Mouse (Mus musculus): ENCODE data around the gene Mboat1. TPM values are rescaled to one million over a fixed set of nuclear protein-coding genes. Genes with fewer than 3 reads are reported as not detected.

Gene Mboat1
- polyA plus RNA-seq, 1 experiment from 2014 or later = 12.9 TPM

DNA sequence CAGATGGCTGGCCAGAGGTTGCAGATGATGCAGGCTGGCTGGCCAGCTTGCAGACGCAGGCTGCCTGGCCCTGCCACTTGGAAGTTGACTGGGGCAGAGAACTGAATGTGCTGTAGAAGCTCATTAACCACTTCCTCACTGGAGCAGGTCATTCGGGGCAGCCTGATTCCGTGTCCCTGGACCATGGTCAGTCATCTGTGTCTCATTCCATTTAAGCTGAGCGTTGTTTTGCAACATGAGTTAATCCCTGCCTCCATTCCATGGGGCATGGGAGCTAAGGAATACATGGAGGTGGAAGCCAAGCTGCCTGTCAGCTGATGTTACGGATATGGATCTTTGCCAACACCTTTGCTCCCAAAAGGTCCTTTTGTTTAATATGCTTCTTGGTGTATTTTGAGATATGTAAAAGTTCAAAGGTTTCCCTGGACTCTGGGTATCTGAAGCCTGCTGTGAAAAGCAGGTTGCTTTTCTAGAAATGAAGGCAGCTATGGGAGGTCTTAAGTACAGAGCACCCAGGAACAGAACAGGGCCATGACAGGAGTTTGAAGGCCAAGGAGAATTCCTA lies 114.1 kb downstream of the Mboat1 start:
- no peak for DNase-seq (ENCODE audit: low spot score)

DNA sequence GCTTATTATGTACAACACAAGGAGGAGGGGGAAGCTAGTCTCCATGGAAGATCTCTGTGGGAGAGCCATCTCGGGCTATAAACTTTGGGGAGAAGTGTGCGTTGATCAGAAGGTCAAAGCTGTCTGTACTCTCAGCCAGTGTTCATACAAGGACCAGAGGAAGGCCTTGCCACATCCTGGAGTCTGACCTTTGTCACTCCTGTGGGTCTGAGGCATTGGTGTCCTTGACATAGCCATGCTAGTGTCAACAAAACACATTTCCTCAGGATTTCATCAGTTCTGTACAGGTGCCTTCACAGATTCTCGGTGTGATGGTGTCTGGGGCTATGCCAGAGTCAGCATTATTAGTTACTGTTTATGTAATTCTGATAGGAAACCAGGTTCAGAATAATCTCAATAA lies 115.1 kb downstream of the Mboat1 start:
- DNase-seq (ENCODE audit: low spot score) = no peak

DNA sequence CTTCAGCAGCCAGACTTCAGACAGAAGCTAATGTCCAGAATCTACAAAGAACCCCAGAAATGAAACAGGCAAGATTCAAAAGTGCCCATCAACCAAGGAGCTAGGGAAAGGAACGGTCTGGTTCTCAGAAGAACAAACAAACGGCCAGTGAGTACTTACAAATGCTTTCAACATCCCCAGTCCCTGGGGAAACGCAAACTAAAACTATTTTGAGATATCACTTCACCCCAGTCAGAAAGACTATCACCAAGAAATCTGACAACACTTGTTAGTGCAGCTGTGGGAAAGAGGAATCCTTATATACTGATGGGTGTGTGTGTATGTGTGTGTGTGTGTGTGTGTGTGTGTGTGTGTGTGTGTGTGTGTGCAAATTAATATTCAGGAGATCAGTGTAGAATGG lies 116.4 kb downstream of the Mboat1 start:
- no peak for DNase-seq (ENCODE audit: low spot score)

DNA sequence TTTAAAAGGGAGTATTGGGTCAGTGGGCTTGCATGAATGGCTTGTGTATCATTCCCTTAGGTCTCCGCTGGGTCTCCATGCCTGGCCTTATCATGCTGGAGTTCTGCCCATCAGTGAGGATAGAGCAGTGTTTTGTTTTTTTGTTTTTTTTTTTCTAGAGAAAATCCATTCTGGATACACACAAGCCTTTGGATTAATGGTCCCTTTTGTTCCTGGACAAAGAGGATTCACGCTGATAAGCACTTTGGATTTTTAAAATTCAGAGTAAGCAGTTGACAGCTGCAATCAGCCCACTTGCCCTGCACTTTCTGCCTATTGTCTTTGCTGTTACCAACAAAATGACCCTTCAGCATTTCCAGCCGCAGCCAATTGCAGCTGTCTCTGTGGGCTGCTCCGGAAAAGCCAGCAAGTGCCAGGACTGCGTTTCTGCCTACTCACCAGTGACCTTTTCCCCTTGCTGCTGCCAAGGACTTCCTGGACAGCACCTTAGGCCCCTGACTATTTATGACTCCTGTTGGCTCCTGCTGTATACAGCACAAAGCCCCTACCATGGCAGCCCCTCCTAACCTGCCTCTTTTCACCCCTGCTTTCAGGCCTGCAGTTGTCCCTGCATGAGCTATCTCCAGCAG lies 117.5 kb downstream of the Mboat1 start:
- DNase-seq (ENCODE audit: low spot score) = no peak

DNA sequence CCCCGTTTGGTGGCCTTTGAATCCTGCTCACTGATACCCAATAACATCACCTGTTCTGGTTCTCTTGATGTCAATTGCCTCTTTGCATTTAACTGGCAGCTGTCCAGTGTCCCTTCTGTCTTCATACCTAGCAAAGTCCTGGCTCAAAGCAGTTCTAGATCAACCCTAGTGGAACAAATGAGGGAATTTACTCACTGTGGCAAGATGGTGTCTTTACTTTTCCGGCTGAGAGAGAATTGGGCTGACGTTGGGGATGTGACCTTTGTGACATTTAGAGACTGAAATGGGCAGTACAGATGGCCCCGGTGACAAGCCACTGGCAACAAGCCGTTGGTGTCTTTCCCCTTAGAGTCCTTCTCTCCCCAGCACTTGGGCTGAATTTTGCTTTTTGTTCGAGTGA lies 118.1 kb downstream of the Mboat1 start:
- no peak for DNase-seq (ENCODE audit: low spot score)

DNA sequence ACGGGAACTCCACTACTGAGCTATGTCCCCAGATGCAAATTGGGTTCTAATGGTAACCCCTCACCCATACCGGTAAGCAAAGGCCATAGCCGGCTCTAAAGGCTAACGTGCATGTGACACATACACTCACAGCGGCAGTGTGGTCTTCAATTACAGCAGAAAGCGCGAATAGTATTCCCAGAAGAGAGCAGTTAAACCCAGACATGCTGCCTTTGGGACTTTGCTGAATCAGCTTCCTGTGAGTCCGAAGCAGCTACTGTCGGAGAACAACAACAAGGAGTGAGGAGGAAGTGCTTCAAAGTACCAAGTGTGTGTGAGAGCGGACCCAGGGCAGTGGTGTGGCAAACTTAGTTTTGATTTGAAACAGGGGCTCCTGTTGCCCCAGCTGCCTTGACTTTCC lies 122.5 kb downstream of the Mboat1 start:
- DNase-seq (ENCODE audit: low spot score) = peak; percentile 10

DNA sequence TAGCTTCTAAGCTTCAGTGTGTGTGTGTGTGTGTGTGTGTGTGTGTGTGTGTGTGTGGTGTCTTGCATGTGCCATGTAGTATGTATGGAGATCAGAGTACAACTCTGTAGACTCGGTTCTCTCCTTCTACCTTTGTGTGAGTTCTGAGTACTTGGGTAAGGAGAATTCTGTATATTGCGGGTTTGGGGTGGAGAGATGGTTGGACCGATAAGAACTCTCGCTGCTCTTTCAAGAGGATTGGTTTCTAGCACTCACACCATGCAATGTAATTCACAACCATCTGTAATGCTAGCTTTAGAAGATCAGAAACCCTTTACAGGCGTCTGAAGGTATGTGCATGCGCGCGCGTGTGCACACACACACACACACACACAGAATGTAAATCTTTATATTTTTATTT lies 123.0 kb downstream of the Mboat1 start:
- DNase-seq (ENCODE audit: low spot score) = peak; percentile 16

DNA sequence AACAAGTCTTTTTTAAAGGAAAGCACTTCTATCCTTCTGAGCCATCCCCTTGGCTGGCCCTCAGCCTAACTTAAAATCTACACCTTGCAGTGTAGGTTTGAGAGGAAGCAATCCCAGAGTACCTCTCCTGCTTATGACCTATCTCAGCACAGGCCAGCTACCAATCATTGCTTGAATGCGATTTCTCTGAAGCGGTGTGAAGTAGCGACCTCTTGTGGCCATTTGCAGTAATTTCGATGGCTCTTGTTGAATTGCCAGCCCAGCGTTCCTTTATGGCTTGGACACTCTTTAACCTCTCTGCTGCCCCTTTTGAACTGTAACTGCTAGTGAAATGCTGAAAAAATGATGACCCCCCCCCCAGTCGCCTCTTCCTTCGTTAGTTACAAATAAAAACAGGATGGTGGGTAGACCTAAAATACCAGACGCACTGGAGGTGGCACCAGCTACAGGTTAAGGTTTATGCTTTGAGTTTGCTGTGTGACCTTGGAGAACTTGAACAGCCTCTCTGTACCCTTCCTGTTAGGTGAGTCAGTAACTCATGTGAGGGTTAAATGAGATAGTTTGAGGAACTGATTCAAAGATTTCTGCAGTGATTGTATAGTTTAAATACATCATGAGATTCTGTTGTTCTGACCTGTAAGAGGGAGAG lies 123.7 kb downstream of the Mboat1 start:
- DNase-seq (ENCODE audit: low spot score) = peak; percentile 82

DNA sequence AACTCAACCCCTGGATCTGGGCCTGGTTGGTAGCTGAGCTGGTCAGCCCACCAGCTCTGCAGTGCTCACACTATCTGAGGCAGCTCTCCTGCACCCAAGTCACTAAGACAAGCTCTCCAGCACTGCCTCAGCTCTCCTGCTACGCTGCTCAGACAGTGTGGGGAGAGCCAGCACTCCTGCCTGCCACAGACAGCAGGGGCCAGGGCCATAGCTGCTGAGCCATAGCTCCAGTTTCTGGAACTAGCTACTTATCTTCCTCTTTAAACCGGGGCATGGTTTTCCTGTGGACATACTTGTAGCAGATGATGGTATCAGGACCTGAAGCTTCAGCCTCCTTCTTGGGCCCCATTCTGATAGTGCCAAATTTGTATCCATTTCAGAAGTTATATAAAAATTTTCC lies 127.4 kb downstream of the Mboat1 start:
- no peak for DNase-seq (ENCODE audit: low spot score)

DNA sequence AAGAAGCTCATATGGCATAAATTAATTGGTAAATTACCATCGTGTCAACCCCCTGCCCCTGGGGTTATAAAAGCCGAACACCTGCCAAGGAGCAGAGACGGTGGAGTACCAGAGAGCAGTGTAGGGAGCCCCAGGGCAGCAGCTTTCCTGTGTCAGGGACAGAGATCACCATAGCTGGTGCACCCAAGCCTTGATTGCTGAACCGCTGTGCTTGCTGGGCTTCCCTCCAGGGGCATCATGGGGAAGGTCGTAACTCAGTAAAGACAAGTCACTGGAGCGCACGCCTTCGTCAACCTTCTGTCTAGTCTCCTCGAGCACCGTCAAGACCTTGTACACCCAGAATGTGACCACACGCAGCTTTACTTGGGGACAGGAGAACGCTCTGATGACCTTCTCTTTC lies 128.0 kb downstream of the Mboat1 start:
- DNase-seq (ENCODE audit: low spot score) = no peak

DNA sequence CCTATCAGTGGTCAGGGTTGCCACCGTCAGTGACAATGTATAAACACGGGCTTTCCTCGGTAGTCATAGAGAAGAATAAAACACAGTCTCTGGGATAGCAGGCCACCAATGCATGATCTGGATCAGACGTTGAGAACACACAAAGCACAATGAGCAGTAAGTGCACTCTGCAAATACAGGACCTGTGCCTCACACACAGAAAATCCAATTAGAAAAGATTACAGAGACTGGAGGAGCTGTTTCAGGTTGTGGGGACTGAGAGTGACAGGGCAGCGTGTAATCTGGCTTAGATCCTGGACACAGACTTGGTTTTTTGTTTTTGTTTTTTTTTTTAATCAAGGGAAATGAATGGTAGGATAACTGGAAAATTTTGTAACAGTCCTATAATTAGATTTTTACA lies 128.5 kb downstream of the Mboat1 start:
- DNase-seq (ENCODE audit: low spot score) = no peak

DNA sequence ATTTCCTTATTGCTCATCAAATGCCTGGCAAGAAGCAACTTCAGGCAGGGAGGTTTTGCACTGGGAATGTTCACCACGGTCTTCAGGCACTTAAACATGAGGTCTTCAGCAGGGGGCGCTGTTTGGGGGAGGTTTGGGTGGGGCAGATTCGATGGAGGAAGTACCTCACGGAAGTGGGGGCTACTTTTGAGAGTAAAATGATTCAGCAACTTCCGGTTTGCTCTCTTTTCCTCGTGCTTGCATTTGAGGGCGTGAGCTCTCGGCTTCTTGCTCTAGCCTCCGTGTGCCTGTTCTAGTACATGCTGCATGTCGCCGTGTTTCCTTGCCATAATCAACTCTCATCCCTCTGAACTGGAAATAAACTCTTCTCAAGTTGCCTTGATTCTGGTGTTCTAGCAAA lies 129.7 kb downstream of the Mboat1 start:
- DNase-seq (ENCODE audit: low spot score) = no peak

DNA sequence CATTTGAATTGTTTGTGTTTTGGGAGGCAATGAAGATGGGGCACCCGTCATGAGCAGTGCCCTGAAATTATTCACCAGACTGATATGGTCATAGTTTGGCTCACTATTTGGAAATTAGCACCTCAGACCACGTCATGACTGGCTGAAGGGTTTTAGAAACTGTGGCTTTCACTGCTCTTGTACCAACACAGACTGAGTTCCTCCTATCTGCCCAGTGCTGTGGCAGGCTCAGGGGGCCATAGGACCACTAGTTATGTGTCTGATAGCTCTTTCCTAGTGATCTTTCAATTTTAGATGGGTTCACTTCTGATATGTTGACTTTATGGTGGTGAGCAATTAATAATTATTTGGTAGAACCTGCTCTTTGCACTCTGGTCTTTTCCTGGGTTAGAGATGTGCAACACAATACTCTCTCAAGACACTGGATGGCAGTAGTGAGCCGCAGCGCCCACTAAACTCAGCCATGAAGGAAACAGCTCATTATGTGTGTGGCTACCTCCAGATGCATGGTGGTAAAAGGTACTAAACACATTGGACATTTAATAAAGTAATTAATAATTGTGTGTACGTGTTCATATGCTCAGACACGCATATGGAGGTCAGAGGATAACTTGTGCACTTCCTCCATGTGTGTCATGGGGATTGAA lies 135.9 kb downstream of the Mboat1 start:
- peak; percentile 56 for DNase-seq (ENCODE audit: low spot score)

Other genes starting within 250 kb of the Mboat1 start
- 7.1 and 7.5 TPM in 2 replicates for gene E2f3, start 150.4 kb upstream of the Mboat1 start, polyA plus RNA-seq (2015; fragmentation: Nextera tagmentation; extraction: Ambion mirVana)
- gene Agtr1a, start 200.0 kb downstream of the Mboat1 start, polyA plus RNA-seq (2015; fragmentation: Nextera tagmentation; extraction: Ambion mirVana) = 1.0 and 1.2 TPM in 2 replicates

Data from thymus, postnatal 0 days (tissue).